Mouse (Mus musculus) heart, postnatal 4 days (tissue): ENCODE data around the gene Gapvd1. TPM values are rescaled to one million over a fixed set of nuclear protein-coding genes. Genes with fewer than 3 reads are reported as not detected.
A peak's percentile ranks its signal among the peaks of the same experiment; 100 is the strongest.

ENCODE experiments used
- DNase-seq: peaks from one replicate; pipeline ENCODE4 v3.0.0; 2021
- total RNA-seq, 2 experiments: library from RNA; stranded (reverse); gene quantifications; 2 replicates each; pipeline ENCODE4 v1.2.3; 2021

Gapvd1 gene
- total RNA-seq, 2 experiments from 2014 or later, result 53.5 to 59.8 TPM

DNA sequence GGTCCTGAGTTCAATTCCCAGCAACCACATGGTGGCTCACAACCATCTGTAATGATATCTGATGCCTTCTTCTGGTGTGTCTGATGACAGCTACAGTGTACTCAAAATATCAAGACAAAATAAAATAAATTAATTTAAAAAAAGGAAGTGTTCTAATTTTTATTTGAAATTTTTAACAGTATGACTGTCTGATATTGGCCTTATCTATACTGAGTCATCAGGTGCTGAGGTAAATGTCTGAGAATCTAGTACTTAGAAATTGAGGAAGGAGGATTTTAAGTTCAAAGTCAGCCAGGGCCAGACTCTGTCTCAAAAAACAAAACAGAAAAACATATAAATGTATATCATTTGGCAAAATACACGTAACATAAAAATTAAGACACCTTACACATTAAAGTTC is 46.4 kb downstream of the Gapvd1 start:
- DNase-seq, result no peak

DNA sequence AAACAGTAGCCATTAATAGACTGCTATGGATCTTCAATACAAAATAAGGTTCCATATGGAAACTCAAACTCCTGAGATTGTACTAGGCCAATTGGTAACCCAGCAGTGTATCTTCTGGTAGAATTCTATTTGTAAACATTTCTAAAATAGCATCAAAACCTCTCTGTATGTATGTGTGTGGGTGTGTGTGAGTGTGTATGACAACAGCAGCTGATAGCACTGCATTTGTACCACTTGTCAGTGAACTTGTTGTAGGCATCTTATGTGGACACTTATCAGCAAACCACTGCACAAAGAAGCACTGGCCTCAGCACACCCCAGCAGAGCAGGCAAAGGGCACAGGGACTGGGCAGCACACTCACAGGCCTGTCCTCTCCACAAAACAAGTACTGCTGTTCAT is 58.4 kb downstream of the Gapvd1 start:
- DNase-seq, result no peak

DNA sequence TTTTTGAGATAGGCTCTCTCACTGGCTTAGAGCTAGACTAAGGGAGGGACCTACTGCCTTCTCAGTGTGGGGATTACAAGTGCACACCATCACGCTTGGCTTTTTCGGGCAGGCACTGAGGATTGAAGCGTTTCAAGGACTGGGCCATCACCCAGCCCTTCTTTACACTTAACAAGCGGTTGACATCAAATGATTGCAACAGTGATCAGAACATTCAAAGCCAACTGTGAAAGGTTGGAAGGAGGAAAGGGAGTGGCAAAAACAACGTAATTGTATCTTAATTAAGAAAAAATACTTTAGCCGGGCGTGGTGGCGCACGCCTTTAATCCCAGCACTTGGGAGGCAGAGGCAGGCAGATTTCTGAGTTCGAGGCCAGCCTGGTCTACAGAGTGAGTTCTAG is 62.2 kb downstream of the Gapvd1 start:
- no peak for DNase-seq

DNA sequence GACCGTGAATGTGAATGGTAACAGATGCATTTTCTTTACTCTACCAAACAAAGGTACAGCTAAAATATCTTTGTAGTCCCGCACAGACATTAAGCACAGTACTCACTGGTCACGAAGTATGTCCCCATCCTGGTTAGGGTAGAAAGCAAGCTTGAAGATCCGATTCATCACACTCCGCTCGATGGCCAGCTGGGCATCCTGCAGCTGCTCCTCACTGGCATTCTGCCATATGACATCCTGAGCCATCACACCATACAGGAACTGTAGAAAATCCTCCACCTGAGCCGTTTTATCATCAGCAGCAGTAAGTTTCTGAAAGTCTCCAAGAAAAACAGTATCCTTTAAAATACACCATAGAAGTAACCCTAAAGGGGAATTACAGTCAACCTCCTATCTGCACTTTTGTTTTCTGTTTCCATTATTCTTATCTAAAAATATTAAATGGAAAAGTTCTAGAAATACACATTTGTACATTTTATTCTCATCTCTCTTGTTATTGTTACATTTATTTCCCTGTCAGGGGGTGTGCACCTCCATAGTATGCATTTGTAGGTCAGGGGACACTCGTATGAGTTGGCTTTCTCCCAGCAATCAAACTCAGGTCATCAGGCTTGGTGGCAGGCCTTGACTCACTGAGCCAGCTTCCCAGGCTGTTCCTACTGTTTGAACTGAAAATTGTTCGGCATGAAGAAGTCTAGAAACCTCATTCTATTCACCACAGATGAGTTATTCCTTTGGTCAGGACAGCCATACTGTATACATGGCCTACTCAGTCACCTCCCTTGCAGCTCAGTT is 70.8 kb downstream of the Gapvd1 start:
- no peak for DNase-seq

DNA sequence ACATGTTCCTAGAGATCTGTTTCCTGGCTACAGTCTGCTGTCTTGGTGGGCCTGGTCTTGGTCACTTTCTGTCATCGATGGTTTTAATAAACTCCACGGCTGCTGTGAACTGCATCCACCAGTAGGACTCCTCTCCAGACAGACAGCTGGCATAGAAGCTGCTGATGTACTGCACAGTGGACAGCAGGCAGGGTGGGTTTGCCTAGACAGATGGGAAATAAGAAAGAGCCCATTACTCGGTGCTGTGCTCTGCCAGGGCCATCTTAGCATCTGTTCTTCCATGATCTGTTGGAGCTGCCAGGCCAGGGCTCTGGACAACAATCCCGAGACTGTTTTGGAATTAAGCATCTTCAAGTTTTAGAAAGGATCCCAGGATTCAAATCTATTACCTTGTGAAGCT is 77.1 kb downstream of the Gapvd1 start:
- DNase-seq, result no peak

DNA sequence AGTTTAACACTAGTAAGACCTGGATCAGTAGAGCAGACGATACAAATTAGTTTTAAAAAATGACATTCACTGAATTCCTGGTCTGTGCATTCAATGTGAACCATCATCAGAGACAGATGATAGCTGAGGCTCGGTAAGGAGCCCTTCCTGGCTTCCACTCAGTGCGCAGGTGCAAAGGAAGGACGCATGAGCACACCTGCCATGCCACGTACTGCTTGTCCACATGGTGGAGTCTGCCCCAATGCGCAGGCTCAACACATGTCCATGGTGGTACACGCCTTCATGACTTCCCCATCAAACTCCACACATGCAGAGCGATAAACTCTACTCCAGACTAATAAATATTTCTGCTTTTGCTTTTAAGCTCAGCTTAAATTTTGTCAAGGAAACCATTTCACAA is 78.0 kb downstream of the Gapvd1 start:
- DNase-seq, result no peak

DNA sequence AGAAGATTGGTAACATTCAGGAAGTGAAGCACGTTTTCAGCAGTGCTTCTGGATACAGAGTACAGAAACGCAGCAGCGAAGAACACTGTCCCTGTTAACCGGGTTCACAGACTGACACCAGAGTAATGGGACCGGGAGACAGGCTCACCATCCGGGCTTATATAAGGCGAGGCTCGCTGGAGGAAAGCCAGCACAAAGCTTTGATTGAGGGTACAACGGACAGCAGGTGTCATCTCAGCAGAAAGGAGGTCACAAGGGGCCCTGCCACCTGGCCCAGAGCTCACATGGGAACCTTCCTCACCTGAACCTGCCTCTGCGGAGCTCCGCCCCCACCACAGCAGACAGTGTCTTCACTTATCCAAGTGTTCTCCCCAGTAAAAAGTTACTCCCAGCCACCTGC is 81.2 kb downstream of the Gapvd1 start:
- no peak for DNase-seq

DNA sequence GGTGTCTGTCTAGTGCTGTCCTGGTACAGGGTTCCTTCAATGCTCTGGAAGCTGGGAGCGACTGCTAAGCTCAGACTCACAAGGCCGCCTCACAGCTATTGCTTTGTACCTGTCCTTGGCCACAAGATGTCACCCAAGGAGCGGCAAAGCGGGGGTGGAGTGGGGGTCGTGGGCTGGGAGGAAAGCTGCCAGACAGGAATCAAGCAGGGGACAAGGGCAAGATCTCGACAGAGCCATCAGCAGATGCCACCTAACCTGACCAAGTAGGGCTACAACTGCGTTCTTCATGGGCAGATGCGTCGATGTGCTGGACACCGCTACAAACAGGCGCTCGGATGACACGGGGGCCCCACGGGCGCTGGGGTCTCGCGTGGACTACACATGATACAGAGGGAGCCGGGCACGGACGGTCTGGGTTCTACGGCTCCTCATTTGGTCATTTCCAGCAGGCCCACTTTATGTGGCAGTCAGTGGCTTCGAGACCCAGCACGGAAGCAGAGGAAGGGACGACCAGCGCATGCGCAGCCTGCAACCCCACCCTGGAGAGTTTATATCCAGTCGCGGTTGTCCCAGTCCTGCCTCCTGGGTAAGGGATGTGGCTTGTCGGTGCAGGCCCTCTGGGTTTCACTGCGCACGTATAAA is 83.5 kb downstream of the Gapvd1 start:
- DNase-seq, result peak; percentile 62

DNA sequence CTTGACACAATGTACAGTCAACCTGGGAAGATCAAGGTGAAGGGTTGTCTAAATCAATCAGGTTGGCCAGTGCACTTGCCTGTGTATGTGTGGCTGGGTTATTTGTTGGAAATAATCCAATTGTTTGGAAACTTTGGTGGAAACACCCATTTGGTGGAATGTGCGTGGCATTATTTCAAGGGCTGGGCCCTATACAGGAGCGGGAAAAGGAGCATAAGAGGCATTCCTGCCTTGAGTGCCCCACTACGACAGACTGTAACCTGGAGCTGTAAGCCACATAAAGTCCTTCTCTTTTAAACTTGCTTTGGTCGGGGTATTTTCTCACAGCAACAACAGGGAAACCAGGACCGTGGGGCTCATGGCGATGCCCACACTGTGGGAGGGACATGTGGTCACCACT is 84.6 kb downstream of the Gapvd1 start:
- DNase-seq, result no peak

DNA sequence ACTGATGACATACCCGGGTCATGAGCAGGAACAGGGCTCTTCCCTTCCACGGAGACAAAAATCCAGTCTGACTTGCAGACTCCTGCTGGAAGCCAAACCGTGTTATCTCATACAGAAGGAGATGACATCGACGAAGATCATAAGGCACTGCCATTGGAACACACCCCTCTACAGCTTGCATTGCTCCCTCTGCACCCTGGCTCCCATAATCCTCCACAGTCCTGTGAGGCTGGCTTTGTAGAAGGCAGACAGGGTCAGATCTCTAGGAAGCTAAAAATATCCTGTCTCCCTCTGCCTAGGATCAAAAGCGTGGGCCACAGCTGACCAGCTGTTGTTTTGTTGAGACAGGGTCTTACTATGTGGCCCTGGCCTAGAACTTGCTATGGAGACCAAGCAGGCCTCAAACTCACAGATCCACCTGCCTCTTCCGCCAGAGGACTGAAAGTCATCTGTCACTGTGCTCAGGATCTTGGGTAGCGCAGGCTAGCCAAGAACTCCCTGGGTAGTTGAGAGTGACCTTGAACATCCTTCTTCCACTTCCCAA is 85.8 kb downstream of the Gapvd1 start:
- DNase-seq, result peak; percentile 19

DNA sequence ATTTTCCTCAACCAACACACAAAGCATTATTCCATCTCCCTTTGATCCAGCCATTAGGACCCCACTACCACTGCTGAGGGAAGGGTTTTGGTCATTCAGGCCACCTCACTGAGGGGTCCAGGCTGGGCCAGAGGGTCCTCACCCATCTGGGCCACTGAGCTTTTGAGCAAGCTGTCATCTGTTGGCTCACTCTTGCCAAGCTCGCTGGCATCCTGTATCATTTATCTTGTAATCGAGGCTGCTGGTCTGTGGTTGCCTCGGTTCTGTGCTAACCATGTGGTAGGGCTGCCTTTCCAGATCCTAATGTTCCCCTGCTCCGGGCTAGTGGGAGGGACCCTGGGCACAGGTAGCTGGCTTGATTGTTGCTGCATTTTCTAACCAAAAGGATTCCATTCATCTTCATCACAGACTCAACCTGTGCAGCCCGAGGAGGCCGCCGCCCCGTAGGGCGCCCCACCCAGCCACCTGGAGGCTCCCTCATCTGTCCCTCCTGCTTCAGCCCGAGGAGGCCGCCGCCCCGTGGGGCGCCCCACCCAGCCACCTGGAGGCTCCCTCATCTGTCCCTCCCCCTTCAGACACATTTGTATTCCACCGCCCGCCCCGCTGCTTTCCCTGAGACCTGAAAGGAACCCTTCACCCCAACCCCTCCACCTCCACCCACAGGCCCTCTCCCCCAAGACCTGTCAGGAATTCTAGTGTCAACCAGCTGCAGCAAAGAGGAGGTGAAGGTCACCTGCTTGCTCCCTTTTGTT is 86.4 kb downstream of the Gapvd1 start:
- no peak for DNase-seq

DNA sequence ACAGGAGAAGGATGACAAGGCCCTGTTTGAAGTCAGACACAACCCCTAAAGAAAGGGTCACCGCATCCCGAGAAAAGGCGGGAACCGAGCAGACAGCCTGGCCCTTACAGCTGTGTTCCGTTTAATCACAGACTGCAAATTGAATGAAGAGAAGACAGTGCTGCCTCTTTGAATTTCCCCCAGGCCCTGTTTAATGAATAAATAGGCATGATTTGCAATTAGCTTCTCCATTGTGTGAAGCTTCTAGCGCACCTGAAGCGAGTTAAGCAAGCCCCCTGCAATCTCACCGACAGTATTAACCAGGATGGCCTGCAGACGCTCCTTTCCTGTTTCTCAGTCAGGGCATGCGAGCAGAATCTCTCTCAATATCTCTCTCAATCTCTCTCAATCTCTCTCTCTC is 87.2 kb downstream of the Gapvd1 start:
- DNase-seq, result no peak

DNA sequence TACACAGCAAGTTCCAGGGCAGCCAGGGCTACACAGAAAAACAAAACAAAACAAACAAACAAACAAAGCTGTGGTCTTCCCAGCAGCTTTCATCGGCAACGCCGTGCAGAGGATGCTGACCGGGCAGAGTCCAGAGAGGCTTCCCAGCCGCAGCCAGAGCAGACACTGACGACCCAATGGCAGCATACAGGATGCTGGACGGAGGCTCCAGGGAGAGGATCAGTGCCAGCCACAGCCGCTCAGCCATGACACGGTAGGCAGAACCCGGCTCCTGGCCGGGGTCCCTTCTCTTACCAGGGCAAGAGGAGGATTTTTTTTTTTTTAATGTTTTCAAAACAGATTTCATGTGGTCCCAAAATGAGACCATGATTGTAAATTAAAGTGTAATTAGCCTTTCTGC is 107.6 kb downstream of the Gapvd1 start:
- no peak for DNase-seq

DNA sequence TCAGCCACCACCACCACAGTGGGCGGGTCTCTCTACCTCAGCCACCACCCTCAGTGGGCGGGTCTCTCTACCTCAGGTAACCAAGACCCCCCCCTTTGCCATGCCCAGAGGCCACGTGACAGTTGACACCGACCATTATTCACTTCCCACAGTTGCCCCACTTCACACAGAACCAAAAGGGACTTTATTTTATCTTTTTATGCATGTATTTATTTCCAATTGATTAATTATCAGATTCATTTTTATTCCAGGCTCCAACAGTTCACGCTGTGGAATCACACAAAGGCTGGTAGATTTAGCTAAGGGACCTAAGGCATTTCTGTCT is 108.5 kb downstream of the Gapvd1 start:
- DNase-seq, result no peak

DNA sequence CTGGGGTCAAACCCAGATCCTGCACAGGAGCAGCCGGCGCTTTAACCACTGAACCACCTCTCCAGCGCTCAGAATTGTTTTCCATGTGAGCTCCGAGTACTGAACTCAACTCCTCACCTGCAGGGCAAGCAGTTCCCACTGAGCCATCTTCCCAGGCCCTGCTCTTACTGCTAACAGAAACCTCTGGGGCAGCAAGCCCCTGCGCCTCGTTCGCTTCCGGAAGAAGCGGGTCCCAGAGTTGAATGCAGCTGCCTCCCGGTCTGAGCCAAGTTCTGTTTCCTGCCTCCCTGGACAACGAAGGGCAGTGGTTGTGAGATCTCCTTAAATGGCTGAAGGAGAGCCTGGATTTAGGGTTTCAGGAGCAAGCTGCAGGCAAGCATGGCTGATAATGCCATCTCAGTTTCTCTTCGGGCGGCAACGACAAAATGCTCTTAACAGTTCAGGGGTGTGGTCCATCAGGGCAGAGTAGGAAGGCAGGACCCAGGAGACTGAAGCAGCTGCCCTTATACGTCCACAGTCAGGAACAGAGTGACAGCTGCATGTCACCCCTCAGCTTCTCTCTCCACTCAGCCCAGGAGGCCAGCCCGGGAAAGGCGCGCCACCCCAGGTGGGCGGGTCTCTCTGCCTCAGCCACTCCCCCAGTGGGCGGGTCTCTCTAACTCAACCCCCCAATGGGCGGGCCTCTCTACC is 109.0 kb downstream of the Gapvd1 start:
- peak; percentile 80 for DNase-seq

DNA sequence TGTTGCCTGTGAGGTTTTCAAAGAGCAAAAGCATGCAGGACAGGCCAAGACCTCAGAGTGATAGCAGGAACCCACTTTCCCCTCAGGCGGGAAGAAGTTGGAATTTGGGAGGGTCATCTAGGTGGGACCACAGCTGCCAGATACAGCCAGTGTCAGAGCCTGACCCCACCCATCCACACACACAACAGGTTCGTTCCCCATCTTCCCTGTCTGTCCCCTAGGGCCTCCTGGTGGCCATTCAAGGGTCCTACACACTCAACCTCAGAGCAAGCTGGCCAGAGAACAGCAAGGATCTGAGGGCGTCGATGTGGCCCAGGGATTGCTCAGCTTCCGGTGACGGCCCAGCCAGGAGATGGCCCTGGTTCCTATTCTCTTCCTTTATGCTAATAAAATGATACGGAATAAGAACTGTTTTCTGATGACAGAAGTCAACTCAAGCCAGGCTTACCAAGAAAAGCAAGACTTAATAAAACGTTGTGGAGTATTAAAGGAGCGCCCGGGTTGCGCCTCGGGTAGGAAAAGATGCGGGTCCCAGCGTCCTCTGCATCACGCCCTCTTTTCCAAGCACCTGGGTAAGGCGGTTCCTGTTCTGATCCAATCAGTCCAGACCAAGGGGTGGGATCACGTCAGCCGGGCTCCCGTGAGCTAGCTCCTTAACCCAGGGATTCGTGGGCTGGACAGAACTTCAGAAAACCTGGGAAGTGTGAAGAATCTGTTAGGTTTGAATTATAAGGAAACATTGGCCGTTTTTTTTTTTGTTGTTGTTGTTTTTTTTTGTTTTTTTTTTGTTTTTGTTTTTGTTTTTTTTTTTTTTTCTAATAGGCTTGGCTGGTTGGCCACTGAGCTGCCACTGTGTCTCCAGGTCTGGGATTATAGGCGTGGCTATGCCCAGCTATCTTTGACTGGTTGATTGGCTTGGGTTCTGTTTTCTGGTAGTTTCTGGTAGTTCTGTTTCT is 110.2 kb downstream of the Gapvd1 start:
- DNase-seq, result peak; percentile 43

DNA sequence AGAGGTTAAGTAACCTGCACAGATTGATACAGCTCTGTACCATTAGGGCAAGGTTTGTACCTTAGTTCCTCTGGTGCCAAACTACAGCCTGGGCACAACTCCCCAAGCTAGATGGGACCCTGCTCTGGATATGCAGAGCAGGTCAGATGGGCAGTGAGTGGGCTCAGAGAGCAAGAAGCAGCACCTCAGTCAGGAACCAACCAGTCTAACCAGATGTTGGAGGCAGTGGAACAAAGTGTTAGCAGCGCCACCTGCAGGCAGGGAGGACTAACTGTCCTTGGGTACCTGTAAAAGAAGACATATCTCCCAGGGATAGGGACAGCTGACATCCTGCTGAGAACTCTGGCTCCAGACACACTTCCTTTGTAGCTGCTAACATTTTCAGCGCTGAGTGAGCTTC is 112.7 kb downstream of the Gapvd1 start:
- peak; percentile 36 for DNase-seq

DNA sequence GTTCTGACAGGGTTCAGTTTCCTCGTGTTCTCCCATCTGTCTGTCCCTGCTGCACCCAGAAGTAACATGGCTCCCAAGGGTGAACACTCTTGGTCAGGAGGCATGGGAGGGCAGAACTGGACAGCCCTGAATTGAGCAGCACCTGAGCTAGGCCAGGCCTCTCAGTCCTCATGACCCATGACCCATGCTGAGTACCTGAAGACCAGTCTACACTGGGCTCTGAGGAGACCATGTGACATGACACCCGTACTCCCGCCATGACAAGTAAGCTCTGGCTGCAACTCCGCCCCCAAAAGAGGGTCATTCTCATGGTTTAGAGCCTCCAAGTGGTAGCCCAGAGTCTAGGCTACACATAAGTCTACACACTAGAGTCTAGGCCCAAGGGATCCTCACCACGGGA is 115.3 kb downstream of the Gapvd1 start:
- DNase-seq, result no peak

DNA sequence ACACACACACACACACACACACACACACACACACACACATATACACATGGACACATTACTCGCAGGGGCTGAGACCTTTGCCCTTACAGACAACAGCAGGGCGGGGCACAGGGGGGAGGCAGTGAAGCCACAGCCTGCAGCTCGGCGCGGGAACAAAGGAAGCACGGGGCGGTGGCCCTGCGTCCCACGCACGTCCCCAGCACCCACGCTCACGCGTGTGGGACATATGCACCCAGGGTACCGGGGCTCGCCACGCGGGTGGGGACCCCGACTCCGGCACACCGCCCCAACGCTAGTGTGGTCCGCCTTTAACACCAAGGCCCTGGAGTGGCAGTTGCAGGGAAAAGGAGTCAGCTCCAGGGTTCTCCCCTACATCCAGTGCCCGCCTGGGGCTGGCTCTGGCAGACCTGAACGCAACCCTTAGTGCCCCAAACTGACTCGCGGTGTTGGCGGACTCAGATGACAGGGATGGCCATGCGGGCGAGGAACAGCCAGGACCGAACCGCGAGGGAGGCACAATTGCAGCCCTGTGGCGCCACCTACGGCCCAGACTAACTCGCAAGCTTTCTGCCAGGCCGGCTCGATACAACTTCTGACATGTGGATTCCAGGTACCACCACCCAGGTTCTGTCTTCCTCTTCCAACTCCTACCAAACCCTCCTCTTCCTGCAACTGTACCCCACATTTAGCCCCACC is 115.9 kb downstream of the Gapvd1 start:
- DNase-seq, result peak; percentile 92

DNA sequence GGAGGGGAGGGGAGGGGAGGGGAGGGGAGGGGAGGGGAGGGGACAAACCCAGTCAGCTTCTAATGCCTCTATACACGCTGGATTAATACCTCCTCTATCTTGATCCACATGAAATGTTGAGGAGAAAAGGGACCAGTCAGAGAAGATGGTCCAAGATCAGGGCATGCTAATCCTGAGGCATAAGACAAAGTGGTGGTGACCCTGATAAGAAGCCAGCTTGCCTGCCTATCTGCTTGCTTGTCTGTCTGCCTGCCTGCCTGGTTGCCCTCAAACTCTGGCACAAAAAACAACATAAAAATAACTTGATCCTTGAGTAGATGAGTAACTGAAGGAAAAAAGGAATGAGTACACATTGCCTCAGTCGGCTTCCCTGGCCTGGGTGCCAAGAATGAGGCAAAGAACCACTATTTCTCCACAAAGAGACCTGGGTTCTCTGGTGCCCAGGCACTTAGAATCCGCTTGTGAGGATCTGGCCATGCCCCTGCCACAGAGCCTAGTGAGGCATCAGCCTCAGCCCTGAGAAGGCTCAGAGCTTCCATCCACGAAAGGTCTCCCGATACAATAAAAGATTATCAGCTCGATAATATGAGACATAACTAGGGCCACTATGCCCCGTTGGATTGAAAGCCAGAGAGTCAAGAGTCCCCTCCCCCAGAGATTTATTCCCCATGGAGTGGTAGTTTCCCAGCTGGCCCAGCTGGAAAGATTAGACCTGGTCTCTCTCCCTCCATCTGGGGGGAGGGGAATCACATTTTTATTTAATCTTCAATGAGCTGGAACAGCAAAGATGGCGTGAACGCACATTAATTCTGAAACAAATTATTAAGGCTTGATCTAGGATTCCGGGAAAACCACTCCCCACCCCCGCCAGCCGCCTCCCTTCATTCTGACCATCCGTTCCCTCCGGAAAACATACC is 119.5 kb downstream of the Gapvd1 start:
- DNase-seq, result no peak
